Mouse (Mus musculus): ENCODE measurements around the gene Ankdd1a. TPM values are rescaled to one million over a fixed set of nuclear protein-coding genes. Genes with fewer than 3 reads are reported as not detected.
A peak's percentile ranks its signal among the peaks of the same experiment; 100 is the strongest.

Gene Ankdd1a
- polyA plus RNA-seq, 1 experiment from 2014 or later: not detected

DNA sequence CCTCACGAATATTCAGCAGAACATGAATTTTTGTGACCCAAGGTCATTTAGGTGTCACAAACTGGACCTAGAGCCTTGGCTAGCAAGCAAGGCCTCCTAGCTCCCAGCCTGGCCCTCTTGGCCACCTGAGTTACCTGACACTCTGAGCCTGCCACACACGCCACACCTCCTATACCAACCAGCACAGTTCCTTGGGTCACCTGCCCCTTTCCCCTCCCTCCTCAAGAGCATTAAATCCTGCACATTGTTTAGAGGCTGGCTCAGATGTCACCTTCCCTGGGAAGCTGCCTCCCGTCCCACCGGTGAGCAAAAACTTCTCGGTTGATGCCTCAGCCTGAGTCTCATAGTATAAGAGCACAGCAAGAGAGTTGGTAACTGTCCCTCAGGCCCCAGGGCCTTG lies 11.3 kb upstream of the Ankdd1a start:
- ATAC-seq (ENCODE audit: insufficient number of reproducible peaks, low FRiP score): no peak
- H3K27me3 ChIP-seq (replicated peaks): no peaks in the 10 kb centered on the region
- no peak overlapping the region for H3K4me3 ChIP-seq
- H3K9ac ChIP-seq: no peak overlapping the region
- H3K4me2 ChIP-seq: no peak overlapping the region
- H3K27ac ChIP-seq (ENCODE audit: poor library complexity, severe bottlenecking): no peak overlapping the region
- 84% methylated on average over 5 of the region's 5 CpGs for WGBS
- peaks cover 13% of the 10 kb centered on the region for H3K4me1 ChIP-seq (replicated peaks)
- no peaks in the 10 kb centered on the region; the same call in 1 of the 2 replicates for H3K9me3 ChIP-seq (replicated peaks)
- H3K36me3 ChIP-seq: no peaks in the 10 kb centered on the region

DNA sequence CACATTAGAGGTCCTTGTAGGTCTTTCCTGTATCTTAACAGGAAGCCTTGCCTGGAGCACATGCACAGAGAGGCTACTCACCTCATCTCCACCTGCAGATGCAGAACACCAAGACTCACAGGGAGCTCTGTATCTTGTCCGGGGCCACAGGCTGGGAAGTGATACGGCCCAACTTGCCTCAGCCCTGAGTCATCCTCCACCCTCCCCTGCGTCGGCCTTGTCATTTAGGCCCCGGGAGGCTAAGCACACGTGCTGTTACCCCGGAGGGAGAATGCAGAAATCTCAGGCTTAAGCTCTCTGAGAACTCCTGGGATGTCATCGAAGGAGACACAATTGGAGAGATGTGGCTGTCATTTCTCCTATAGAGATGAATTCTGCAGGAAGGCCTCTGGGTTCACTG lies 9.7 kb upstream of the Ankdd1a start:
- no peaks in the 10 kb centered on the region for H3K27me3 ChIP-seq (replicated peaks)
- 53% methylated on average over 8 of the region's 8 CpGs for WGBS
- H3K9me3 ChIP-seq (replicated peaks): no peaks in the 10 kb centered on the region; the same call in 1 of the 2 replicates
- H3K9ac ChIP-seq: no peak overlapping the region
- peaks cover 13% of the 10 kb centered on the region for H3K4me1 ChIP-seq (replicated peaks)
- no peak overlapping the region for H3K27ac ChIP-seq (ENCODE audit: poor library complexity, severe bottlenecking)
- H3K4me3 ChIP-seq: no peak overlapping the region
- H3K36me3 ChIP-seq: no peaks in the 10 kb centered on the region
- H3K4me2 ChIP-seq: no peak overlapping the region
- no peak for ATAC-seq (ENCODE audit: insufficient number of reproducible peaks, low FRiP score)

- H3K36me3 ChIP-seq: no peaks in the 10 kb centered on the region
- no peak overlapping the region for H3K4me2 ChIP-seq
- peak; percentile 34; the same call in 1 of the 2 replicates for ATAC-seq (ENCODE audit: insufficient number of reproducible peaks, low FRiP score)
- H3K9me3 ChIP-seq (replicated peaks): no peaks in the 10 kb centered on the region
- H3K4me3 ChIP-seq: no peak overlapping the region
- no peak overlapping the region for H3K9ac ChIP-seq
- no peaks in the 10 kb centered on the region for H3K27me3 ChIP-seq (replicated peaks)
- 37% methylated on average over 6 of the region's 6 CpGs for WGBS
- H3K4me1 ChIP-seq (replicated peaks): peaks cover 18% of the 10 kb centered on the region
- H3K27ac ChIP-seq (ENCODE audit: poor library complexity, severe bottlenecking): no peak overlapping the region
These were observed 8.5 kb upstream of the Ankdd1a start for GRCm38 (mm10) chr9:65528417-65529038.

GRCm38 (mm10) chr9:65525445-65526195 lies 5.6 kb upstream of the Ankdd1a start:
- H3K36me3 ChIP-seq: no peaks in the 10 kb centered on the region
- H3K9me3 ChIP-seq (replicated peaks): no peaks in the 10 kb centered on the region
- ATAC-seq (ENCODE audit: insufficient number of reproducible peaks, low FRiP score): no peak
- H3K4me2 ChIP-seq: no peak overlapping the region
- H3K4me3 ChIP-seq: no peak overlapping the region
- no peak overlapping the region for H3K9ac ChIP-seq
- WGBS: 80% methylated on average over 10 of the region's 10 CpGs
- H3K27ac ChIP-seq (ENCODE audit: poor library complexity, severe bottlenecking): no peak overlapping the region
- peaks cover 20% of the 10 kb centered on the region for H3K4me1 ChIP-seq (replicated peaks)
- peaks cover 4% of the 10 kb centered on the region for H3K27me3 ChIP-seq (replicated peaks)

- no peak for ATAC-seq (ENCODE audit: insufficient number of reproducible peaks, low FRiP score)
- Histone ChIP-seq H3K4me3 (no peak overlapping the region), H3K4me2 (peak overlapping the region; percentile 45), H3K36me3 (no peaks in the 10 kb centered on the region), H3K9me3 (replicated peaks) (no peaks in the 10 kb centered on the region), H3K4me1 (replicated peaks) (peaks cover 27% of the 10 kb centered on the region), H3K27ac (ENCODE audit: poor library complexity, severe bottlenecking) (no peak overlapping the region), H3K9ac (no peak overlapping the region), H3K27me3 (replicated peaks) (peaks cover 7% of the 10 kb centered on the region)
- WGBS: 22% methylated on average over 14 of the region's 14 CpGs
These were observed 3.8 kb upstream of the Ankdd1a start for GRCm38 (mm10) chr9:65523611-65524364.

- Histone ChIP-seq H3K36me3 (no peaks in the 10 kb centered on the region), H3K4me3 (peak overlapping the region; percentile 39), H3K27ac (ENCODE audit: poor library complexity, severe bottlenecking) (no peak overlapping the region), H3K9me3 (replicated peaks) (no peaks in the 10 kb centered on the region), H3K4me1 (replicated peaks) (peaks cover 16% of the 10 kb centered on the region), H3K9ac (no peak overlapping the region), H3K4me2 (peak overlapping the region; percentile 71), H3K27me3 (replicated peaks) (peaks cover 7% of the 10 kb centered on the region)
- no peak for ATAC-seq (ENCODE audit: insufficient number of reproducible peaks, low FRiP score)
- 27% methylated on average over 11 of the region's 11 CpGs for WGBS
These were observed 498 bp upstream of the Ankdd1a start for GRCm38 (mm10) chr9:65520505-65520876.

DNA sequence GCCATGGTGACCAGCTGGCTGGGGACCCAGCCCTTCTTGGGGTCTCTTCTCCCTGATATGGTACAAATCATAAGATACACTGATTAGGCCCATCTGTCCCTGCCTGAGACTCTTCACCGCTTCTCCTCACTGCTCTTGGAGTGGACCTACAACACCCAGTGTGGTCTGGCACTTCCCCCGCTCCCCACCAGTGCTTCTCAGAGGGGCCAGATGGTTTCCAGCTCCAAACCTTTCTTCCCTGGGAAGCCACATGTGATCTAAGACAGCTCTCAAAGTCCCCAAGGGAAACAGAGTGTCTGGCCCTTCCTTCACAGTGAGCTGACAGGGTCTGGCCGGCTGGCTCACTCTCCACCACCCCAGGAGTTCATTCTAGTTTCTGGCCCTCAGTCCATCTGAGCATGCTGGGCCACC lies 5.1 kb downstream of the Ankdd1a start:
- Histone ChIP-seq H3K9ac (no peak overlapping the region), H3K4me1 (replicated peaks) (peaks cover 3% of the 10 kb centered on the region; the same call in 1 of the 2 replicates), H3K4me2 (no peak overlapping the region), H3K27me3 (replicated peaks) (peaks cover 6% of the 10 kb centered on the region), H3K9me3 (replicated peaks) (no peaks in the 10 kb centered on the region), H3K27ac (ENCODE audit: poor library complexity, severe bottlenecking) (no peak overlapping the region), H3K4me3 (no peak overlapping the region), H3K36me3 (no peaks in the 10 kb centered on the region)
- WGBS: 49% methylated on average over 3 of the region's 3 CpGs
- ATAC-seq (ENCODE audit: insufficient number of reproducible peaks, low FRiP score): no peak

- H3K36me3 ChIP-seq: no peaks in the 10 kb centered on the region
- no peaks in the 10 kb centered on the region for H3K9me3 ChIP-seq (replicated peaks)
- no peak overlapping the region for H3K4me3 ChIP-seq
- no peak for ATAC-seq (ENCODE audit: insufficient number of reproducible peaks, low FRiP score)
- H3K9ac ChIP-seq: no peak overlapping the region
- no peak overlapping the region for H3K4me2 ChIP-seq
- WGBS: 77% methylated on average over 8 of the region's 8 CpGs
- H3K27ac ChIP-seq (ENCODE audit: poor library complexity, severe bottlenecking): no peak overlapping the region
- H3K4me1 ChIP-seq (replicated peaks): peaks cover 6% of the 10 kb centered on the region; the same call in 1 of the 2 replicates
- peaks cover 6% of the 10 kb centered on the region for H3K27me3 ChIP-seq (replicated peaks)
These were observed 5.6 kb downstream of the Ankdd1a start for GRCm38 (mm10) chr9:65514431-65514830.

GRCm38 (mm10) chr9:65512520-65512919 lies 7.5 kb downstream of the Ankdd1a start:
- Histone ChIP-seq H3K27me3 (replicated peaks) (peaks cover 4% of the 10 kb centered on the region), H3K4me2 (no peak overlapping the region), H3K4me3 (no peak overlapping the region), H3K9me3 (replicated peaks) (no peaks in the 10 kb centered on the region), H3K4me1 (replicated peaks) (peaks cover 19% of the 10 kb centered on the region), H3K27ac (ENCODE audit: poor library complexity, severe bottlenecking) (no peak overlapping the region), H3K36me3 (no peaks in the 10 kb centered on the region), H3K9ac (no peak overlapping the region)
- no peak for ATAC-seq (ENCODE audit: insufficient number of reproducible peaks, low FRiP score)
- 76% methylated on average over 3 of the region's 3 CpGs for WGBS

- Histone ChIP-seq H3K4me3 (no peak overlapping the region), H3K4me2 (no peak overlapping the region), H3K36me3 (no peaks in the 10 kb centered on the region), H3K4me1 (replicated peaks) (peaks cover 19% of the 10 kb centered on the region), H3K27me3 (replicated peaks) (peaks cover 7% of the 10 kb centered on the region), H3K9me3 (replicated peaks) (no peaks in the 10 kb centered on the region), H3K9ac (no peak overlapping the region), H3K27ac (ENCODE audit: poor library complexity, severe bottlenecking) (no peak overlapping the region)
- 35% methylated on average over 7 of the region's 7 CpGs for WGBS
- ATAC-seq (ENCODE audit: insufficient number of reproducible peaks, low FRiP score): no peak
These were observed 11.5 kb downstream of the Ankdd1a start for GRCm38 (mm10) chr9:65508449-65508848.
